Mouse (Mus musculus): Measurements from ENCODE around the gene Ola1.

Gene Ola1

DNA sequence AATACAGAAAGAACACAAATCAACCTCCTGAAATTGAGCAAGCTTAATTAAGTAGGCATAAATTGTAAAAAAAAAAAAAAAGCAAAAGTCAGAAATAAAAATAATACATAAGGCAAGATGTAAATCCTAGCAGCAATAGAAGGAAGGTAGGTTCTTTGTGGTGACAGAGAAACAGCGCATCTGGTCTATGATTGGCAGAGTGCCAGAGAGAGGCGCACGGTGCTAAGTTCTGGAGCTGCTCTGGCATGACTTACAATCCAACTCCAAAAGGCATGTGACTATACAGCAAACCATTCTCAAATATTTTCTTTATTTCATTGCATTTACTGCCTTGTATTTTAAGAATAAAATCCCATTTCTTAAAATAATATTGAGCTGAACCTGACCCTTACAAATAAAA, 68.2 kb downstream of the Ola1 start:
- DNase-seq (ENCODE audit: low read depth, low spot score), result no peak

DNA sequence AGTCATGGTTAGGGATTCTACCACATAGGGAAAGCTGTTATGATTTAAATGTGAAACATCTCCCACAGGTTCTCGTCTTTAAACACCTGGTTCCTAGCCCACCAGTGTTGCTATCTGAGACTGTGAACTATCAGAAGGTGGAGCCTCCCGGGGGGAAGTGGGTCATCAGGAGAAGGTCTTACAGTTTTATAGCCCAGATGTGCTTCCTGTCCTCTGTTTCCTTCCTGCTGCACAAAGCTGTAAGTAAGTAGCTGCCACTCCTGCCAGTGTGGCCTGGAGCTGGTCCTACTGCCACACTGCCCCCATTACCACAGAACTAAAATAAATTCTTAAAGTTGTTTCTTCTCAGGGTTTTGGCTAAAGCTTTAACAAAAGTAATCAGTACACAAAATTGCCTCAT, 72.6 kb downstream of the Ola1 start:
- no peak for DNase-seq (ENCODE audit: low read depth, low spot score)

DNA sequence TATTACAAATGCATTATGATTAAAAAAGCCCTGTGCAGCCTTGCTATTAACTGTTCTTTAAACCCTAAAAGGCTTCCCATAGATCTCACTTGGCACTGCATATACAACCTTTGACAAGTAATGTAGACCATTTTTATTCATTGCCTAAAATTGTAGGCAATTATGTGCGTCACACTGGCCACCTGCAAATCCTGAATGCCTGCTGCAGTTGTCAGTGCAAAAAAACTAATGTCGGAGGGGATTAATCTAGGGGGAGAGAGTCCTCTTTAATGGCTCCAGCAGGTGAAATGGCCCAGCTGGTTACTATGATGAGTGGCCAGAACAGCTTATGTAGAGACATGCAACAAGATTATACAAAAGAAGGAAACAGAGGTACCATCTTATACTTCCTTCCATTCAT, 75.0 kb downstream of the Ola1 start:
- DNase-seq (ENCODE audit: low read depth, low spot score), result no peak

DNA sequence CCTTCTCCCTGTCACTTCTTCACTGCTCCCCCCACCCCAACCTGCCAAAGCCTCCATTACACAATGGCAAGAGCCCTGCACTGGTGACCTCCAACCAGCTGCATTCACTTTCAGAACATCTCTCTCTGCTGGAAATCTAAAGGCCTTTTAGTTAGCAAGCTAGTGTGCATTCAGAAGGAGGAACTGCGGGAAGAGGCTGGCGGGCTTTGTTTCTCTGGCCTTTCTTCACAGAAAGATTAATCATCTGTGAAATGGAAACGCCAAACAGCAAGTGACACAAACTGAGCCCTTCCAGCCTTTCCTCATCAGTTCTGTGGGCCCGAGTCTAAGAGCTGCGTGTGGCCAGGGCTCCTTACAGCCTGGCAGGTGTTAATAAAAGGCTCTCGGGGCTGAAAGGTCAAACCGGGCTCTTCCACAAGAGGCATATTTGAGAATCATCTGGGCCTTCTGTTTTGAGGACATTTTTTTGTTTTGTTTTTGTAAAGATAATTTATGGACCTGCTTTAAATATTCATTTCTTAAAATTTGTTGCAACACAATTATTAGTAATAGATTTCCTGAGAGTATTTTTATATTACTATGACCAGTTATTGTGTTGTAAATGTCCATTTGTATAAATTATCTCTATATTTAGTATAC, 75.8 kb downstream of the Ola1 start:
- no peak for DNase-seq (ENCODE audit: low read depth, low spot score)

DNA sequence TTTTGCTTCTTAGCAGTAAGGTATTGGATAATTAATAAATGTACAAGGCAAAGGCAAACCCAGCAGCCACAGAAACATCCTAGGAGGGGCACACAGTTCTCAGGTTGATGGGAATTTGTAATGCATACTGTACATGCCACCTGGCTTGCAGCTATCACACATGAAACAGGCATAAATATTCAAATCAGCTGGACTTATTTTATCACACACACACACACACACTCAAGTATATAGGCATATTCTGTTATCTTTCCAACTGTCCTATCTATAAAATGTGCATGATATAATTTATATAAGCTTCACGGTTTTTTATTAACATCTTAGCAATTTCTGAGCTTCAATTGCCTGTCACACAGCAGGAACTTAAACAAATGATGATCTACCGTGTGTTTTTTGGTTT, 85.8 kb downstream of the Ola1 start:
- no peak for DNase-seq (ENCODE audit: low read depth, low spot score)

DNA sequence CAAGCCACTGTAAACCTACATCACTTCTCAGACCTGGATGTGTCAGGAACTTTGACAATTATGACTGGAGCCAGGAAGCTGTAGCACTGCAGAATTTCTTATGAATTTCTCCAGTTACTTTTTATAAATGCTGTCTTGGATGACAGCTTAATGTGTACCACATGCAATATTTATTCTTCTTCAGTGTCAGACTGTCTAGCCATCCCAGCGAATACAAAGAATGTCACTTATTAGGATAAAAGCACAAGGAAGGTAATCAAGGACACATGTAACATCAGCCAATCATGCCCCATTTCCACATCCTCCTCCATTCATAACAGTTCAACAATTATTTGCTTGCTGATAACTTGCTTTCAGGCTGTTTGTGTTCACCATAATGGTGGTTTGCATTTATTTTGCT, 91.0 kb downstream of the Ola1 start:
- DNase-seq (ENCODE audit: low read depth, low spot score), result no peak

DNA sequence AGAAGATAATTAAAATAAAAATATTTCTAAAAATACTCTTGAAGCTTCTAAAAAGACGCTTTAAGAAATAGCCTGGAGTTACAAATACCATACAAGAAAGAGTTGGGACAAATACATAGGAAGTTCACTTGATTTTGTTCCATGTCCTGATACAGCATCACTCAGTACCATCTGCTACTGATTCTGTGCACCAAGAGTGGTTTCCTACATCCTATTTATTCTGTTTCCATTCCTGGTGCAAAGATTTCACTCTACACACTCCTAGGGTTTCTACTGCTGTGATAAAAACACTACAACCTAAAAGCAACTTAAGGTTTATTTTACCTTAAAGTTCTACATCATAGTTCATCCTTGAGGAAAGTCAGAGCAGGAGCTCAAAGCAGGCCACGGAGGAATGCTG, 99.9 kb downstream of the Ola1 start:
- DNase-seq (ENCODE audit: low read depth, low spot score), result no peak

DNA sequence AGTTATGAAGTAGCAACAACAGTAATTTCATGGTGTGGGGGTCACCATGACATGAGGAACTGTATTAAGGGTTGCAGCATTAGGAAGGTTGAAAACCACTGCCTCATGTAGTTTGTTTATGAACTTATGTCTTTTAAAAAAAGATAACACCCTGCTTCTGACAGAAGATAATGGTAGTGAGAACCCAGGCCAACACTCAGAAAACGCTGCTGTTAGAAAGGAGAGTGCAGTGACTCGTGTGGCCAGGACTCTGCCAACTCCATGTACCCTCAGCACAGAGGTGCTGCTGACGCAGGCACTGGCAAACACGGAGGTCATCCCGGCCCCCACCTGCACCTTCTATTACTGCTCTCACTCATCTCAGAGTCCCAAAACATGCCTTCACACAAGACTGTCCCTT, 111.6 kb downstream of the Ola1 start:
- no peak for DNase-seq (ENCODE audit: low read depth, low spot score)

DNA sequence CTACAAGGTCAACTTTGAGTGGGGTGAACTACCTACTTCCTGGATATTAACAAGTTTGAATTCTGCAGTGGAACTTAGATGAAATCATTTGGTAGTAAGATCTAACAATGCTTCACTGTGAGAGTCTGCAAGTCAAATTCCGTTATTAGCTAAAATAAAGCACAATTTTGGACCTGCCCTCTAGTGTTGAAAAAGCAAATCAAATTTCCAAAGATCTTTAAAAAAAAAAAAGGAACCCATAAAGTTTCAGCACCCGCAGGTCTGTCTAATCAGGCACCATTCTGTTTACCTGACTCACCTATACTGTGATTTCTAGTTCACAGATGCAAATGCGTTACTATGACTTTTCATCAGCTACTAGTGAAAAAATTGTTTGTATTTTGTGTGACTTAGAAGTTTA, 122.2 kb downstream of the Ola1 start:
- DNase-seq (ENCODE audit: low read depth, low spot score), result no peak

DNA sequence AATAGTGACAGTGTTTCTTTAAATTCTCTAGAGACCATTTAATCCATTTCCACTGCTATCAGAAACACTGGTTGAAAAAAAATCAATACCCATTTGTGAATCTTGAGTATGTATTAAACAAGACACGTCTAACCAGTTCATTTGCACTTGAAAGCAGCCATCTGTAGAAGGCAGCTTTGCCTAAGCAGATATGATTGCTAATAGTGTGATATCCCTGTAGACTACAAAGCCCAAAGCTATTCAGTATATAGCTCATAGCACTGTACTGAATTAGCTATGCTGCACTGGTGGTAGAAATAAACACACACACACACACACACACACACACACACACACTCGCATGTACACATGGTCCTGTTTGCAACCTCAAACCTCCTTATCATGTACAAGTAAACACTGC, 123.4 kb downstream of the Ola1 start:
- no peak for DNase-seq (ENCODE audit: low read depth, low spot score)

DNA sequence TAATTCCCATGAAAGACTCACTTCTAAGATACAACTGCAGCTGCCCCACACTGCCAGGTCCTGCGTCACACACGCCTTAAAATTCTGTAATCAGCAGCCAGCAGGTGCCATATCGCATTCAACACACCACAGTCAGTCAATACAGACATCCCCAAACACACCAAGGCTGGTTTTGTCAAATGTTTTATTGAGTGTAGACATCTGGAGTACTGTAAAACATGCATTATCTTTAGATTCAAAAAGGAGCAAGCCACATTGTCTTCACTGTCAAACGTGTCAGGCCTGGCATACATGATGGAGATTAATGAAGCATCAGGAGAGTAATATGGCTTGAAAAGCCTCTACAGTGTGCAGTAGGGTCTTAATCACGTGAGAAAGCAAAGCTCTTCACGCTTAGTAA, 125.7 kb downstream of the Ola1 start:
- DNase-seq (ENCODE audit: low read depth, low spot score), result peak; percentile 92

DNA sequence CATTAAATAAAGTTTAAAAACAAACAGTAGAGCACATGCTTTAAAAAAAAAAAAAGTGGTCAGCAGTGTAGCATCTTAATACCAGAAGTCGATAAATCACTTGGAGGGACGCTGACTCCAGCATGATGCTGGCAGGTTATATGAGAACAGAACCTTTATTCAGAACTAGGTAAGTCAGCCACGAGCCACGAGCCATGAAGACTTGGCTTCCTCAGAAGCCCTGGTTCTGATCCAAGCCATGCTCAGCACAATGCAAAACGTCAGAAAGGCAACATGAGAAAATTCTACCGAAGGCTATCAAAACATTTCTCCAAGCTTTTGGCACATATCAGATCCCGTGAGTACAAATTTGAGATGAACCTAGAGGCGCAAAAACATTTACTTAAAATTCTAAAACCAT, 127.4 kb downstream of the Ola1 start:
- no peak for DNase-seq (ENCODE audit: low read depth, low spot score)

DNA sequence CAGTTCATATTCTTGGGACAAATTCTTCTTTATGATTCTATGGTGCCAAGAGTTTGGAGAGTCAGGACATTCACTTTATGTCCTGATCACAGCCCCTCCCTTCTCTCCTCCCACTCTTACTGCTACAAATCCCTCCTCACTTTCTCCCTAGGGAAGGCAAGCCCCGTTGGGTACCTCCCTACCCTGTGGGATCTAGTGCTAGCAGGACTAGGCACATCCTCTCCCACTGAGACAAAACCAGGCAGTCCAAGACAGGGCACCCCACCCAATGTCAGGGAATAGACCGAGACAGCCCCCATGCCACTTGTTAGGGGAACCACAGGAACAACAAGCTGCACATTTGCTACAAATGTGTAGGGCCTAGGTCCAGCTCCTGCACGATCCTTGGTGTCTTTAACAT, 131.1 kb downstream of the Ola1 start:
- DNase-seq (ENCODE audit: low read depth, low spot score), result no peak

DNA sequence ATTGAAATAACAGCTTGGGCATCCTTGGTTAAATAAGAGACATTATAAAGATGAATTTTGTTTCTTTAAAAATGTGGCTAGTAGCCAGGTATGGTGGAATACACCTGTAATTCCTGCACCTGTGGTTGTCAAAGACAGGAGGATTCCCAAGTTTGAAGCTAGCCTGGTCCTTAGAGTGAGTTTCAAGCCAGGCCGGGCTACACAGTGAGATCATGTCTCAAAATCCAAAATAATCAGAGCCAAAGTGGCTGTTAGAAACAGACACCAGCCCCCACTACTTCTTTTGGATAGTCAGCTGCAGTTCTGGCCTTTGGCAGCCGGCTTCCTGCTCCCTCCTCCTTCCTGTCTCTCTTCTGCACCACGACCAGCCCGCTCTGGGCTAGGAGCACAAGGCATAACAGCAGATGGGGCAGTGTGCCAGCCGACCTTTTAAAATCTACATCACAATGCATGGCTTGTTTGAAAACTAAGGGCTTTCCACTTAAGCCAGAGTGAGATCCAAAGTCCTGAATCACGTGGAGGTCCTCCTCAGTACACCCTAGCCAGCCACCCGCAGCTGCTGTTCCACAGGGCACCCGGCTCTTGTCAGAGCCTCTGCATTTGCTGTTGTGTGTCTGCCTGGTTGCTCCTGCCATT, 132.9 kb downstream of the Ola1 start:
- DNase-seq (ENCODE audit: low read depth, low spot score), result no peak

DNA sequence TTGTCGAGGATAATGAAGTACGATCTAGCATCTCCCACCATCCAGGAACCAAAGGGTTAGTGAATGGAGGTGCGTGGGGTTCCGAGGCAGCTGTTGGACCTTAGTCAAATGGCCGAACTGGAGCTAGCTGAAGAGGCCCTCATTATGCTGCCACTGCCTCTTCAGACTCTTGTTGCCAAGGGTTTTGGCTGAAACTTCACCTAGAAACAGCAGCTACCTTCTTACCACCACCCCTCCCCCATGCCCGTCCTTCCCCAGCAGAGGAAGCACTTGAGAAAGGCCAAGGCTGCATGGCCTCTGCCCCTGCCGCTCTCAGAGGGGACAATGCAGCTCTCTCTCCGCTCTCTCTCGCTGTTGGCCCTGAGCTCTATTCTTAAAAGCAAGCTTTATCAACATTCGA, 136.2 kb downstream of the Ola1 start:
- DNase-seq (ENCODE audit: low read depth, low spot score), result no peak

DNA sequence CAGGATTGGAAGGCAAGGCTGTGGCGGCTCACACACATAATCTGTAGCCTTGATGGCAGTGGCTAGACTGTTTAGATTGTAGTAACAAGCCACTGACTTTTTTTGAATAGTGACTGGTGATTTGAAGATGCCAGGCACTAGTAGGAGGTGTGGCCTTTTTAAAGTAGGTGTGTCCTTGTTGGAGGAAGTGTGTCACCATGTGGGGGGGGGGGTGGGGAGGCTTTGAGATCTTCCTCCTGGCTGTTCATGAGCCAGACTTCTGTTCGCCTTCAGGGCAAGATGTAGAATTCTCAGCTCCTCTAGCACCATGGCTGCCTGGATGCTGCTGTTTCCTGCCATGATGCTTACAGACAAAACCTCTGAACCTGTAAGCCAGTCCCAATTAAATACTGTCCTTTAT, 136.9 kb downstream of the Ola1 start:
- DNase-seq (ENCODE audit: low read depth, low spot score), result no peak

DNA sequence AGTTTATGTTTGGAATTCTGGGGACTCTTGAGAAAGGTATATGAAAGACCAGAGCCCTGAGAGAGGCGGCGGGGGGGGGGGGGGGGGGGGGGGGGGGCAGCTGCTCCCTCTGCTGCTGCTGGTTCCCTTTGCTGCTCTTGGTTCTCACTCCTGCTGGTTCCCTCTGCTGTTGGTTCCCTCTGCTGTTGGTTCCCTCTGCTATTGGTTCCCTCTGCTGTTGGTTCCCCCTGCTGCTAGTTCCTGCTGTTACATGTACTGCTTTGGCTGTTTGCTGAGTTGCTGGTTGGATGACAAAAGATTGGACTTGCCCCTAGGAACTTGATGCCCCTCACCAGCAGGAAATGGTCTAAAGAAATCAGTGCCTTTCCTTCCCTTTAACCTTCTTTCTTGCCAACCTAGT, 138.6 kb downstream of the Ola1 start:
- DNase-seq (ENCODE audit: low read depth, low spot score), result no peak

DNA sequence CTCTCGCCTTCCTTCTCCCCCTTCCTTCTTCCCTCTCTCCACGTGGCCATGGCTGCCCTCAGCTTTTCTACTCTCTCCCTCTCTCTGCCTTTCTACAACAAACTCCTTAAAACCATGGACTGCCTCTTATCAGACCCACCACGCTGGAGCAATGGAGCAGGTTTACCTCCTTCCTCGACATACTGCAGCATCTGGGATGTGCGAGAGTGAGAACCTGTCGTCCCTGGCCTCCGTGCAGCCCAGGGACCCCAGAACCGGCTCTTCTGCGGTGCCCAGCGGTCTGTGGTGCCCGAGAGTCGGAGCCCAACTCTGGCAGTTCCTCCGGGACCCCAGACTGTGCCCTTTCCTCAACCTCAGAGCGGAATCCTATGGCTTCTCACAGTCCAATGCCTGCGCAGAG, 139.4 kb downstream of the Ola1 start:
- no peak for DNase-seq (ENCODE audit: low read depth, low spot score)

DNA sequence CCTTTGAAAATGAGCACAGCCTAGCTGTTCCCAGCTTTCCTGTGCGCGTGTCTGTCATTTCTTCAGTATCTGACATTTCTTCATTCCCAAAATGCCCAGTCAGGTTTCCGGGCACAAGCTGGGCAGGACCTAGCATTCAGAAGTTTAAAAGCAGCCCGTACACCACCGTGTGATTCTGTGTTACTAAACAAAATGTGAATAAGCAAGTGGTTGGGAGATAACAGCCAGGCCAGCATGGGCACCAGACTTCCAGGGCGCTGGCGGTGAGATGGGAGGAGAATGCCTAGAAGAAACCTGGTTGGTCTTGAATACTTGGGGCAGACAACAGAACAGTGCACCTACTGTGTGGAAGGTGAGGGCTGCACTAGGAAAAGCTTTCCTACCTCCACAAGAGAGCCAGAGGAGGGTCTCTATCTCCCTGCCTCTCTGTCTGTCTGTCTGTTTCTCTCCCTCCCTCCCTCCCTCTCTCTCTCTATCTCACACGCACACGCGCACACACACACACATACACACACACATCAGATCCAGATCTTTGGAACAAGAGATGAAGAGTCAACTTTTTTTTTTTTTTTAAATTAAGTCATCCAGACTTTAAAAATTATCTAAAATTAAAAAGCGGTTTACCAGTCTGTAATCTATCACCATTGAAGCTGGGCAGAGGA, 144.8 kb downstream of the Ola1 start:
- DNase-seq (ENCODE audit: low read depth, low spot score), result no peak

DNA sequence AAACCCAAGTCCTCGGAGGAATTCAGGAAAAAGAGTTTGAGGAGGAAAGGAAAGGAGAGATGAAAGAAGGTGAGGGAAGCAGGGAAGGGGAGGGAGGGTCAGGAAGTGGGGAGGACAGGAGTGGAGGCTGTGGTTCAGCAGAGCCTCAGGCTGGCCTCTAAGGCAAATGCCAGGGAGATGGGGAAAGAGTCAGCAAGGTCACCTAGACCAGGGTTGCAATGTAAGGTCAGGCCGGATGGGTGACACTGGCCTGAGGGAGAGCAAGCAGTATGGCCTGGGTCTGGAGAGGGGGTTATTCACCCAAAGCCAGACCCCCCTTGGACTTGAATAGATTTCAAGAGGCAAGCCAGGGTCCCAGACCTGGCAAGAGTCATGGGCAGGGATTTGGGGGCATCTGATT, 147.5 kb downstream of the Ola1 start:
- no peak for DNase-seq (ENCODE audit: low read depth, low spot score)

DNA sequence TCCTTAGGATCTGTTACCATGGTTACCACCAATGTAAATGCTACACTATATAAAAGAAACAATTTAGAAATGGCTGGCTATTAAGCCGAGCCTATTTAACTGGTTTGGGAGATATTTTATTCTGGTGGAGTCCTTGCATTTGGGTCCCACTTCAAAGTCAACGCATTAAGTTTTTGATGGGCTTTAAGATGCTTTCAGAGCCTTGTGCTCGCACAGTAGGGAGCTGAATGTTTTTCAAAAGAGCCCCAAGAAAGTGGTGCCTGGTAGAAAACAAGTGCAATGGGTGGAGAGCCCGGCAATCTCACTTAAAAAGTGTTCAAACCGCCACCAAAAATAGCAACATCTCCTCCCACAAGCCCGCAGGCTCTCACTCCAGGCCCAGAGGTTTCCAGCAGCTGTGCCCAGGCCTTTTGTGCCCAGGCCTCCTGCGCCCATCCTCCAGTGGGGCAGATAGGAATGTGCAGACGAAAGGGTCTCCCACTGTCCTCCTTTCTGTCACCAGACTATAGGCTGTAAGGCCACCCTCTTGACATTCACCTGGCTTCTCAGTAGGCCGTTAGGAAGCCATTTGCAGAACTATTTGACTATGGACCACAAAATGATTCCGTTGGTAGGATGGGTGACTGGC, 148.2 kb downstream of the Ola1 start:
- no peak for DNase-seq (ENCODE audit: low read depth, low spot score)

DNA sequence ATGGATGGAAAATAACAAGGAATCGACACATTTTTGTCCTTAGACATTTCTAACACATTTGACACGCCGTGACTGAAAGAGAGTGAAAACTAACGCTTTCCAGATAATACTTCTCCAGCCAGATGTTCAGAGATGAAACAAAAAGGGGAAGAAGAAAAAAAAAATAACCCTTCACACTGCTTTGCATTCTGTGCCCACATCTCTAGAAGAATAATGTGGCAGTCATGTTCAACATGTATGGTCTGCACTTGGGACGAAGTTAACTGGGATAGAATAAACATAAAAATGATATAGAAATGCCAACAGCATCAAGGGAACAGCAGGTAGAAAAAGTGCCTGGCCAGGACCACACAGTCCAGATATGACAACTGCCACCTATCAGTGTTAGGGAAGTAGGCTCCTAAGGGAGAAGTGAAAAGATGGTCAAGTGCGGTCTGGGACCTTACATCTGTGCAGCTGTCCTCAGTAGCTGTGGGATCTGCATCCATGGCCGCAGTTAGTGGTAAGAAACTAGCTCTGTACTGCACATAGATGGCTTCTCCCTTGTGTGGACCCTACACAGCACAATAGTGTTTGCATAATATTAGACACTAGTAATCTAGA, 149.4 kb downstream of the Ola1 start:
- no peak for DNase-seq (ENCODE audit: low read depth, low spot score)
